Mouse (Mus musculus): ENCODE measurements at regions not wholly inside any gene's neighbourhood (a gene's known extent, or its start where the extent isn't known, plus 50 kb on each side); places are given as distances from the start of the nearest gene placed in this dataset.

- Histone ChIP-seq H3K4me1 (ENCODE audit: control insufficient read depth in 2 of 2, insufficient read depth in 2 of 2, low read length in 2 of 2) (no peaks in the 10 kb centered on the region), H3K9me3 (ENCODE audit: control insufficient read depth, low read length) (no peaks in the 10 kb centered on the region), H3K9ac (ENCODE audit: low read length) (no peak overlapping the region), H3K27me3 (ENCODE audit: control insufficient read depth, insufficient read depth, low read length) (no peaks in the 10 kb centered on the region), H3K4me2 (ENCODE audit: low read length) (no peak overlapping the region), H3K4me3 (ENCODE audit: control insufficient read depth in 1 of 2, insufficient read depth in 1 of 2, low read depth in 1 of 2, low read length in 2 of 2) (no peak overlapping the region), H3K27ac (replicated peaks in 1 of 2; ENCODE audit: control insufficient read depth in 1 of 2, insufficient read depth in 1 of 2, low read depth in 2 of 2, low read length in 2 of 2) (no peak overlapping the region), H3K36me3 (ENCODE audit: control insufficient read depth, insufficient read depth, low read length) (no peaks in the 10 kb centered on the region)
- WGBS = 50% methylated on average over 3 of the region's 3 CpGs
- ATAC-seq (ENCODE audit: insufficient number of reproducible peaks, insufficient read depth, low FRiP score, low read depth) = 0 out of 2 replicates have a peak, but pooled peaks have one; percentile 50
Measured at GRCm38 (mm10) chr4:52213363-52213762, 225.7 kb upstream of the Smc2 start.

All from heart, embryonic 14.5 days (tissue).